Mouse (Mus musculus) olfactory bulb, adult 2 months (tissue): ENCODE data around the gene Tmem164.

Source experiments
- CTCF ChIP-seq: fragments of 200-500 bp; IDR thresholded peaks from 2 replicates; pipeline ENCODE4 v1.5.1; 2012; ENCODE audit warnings: low read depth, mild to moderate bottlenecking, low read length, moderate library complexity; ENCODE audit not compliant: insufficient read depth
- POLR2A ChIP-seq: fragments of 200-500 bp; IDR thresholded peaks from 2 replicates; pipeline ENCODE4 v1.6.1; 2012; ENCODE audit warnings: mild to moderate bottlenecking, low read depth, low read length, moderate library complexity; ENCODE audit not compliant: insufficient read depth

- no peak for TF ChIP-seq CTCF
- TF ChIP-seq POLR2A: no peak
These were observed 131.9 kb downstream of the Tmem164 start for GRCm38 (mm10) chrX:142813146-142813545.
